Mouse (Mus musculus) spleen, postnatal 14 days (tissue): Measurements from ENCODE around the gene Nrp2.

Experiments
- DNase-seq, 2 experiments: peaks; one replicate each; pipeline ENCODE4 v3.0.0; 2021 to 2022; ENCODE audit warnings: low spot score in 2 of 2

The Nrp2 gene

GRCm38 (mm10) chr1:62723891-62724290 lies 20.8 kb downstream of the Nrp2 start:
- DNase-seq, result no peak

- no peak for DNase-seq
These were observed 21.5 kb downstream of the Nrp2 start for GRCm38 (mm10) chr1:62724461-62725021.

GRCm38 (mm10) chr1:62725032-62725678 lies 22.1 kb downstream of the Nrp2 start:
- DNase-seq, result no peak

- no peak for DNase-seq
These were observed 24.1 kb downstream of the Nrp2 start for GRCm38 (mm10) chr1:62727191-62727590.

GRCm38 (mm10) chr1:62728421-62728820 lies 25.3 kb downstream of the Nrp2 start:
- no peak for DNase-seq

- no peak for DNase-seq
These were observed 25.8 kb downstream of the Nrp2 start for GRCm38 (mm10) chr1:62728926-62729325.

GRCm38 (mm10) chr1:62729345-62730150 lies 26.5 kb downstream of the Nrp2 start:
- DNase-seq, result no peak

- DNase-seq, result no peak
These were observed 29.0 kb downstream of the Nrp2 start for GRCm38 (mm10) chr1:62732036-62732435.

- no peak for DNase-seq
These were observed 31.4 kb downstream of the Nrp2 start for GRCm38 (mm10) chr1:62734420-62734931.

- no peak for DNase-seq
These were observed 31.9 kb downstream of the Nrp2 start for GRCm38 (mm10) chr1:62734980-62735379.

GRCm38 (mm10) chr1:62735835-62736234 lies 32.8 kb downstream of the Nrp2 start:
- DNase-seq, result no peak

- no peak for DNase-seq
These were observed 33.4 kb downstream of the Nrp2 start for GRCm38 (mm10) chr1:62736455-62737012.

GRCm38 (mm10) chr1:62738165-62738564 lies 35.1 kb downstream of the Nrp2 start:
- DNase-seq, result no peak

- no peak for DNase-seq
These were observed 39.0 kb downstream of the Nrp2 start for GRCm38 (mm10) chr1:62742092-62742491.

- DNase-seq, result no peak
These were observed 40.1 kb downstream of the Nrp2 start for GRCm38 (mm10) chr1:62743064-62743694.

GRCm38 (mm10) chr1:62745889-62746288 lies 42.8 kb downstream of the Nrp2 start:
- DNase-seq, result no peak

- no peak for DNase-seq
These were observed 44.5 kb downstream of the Nrp2 start for GRCm38 (mm10) chr1:62747421-62748111.

- DNase-seq, result no peak
These were observed 45.3 kb downstream of the Nrp2 start for GRCm38 (mm10) chr1:62748361-62748760.

- no peak for DNase-seq
These were observed 46.6 kb downstream of the Nrp2 start for GRCm38 (mm10) chr1:62749716-62750115.

GRCm38 (mm10) chr1:62750408-62751008 lies 47.4 kb downstream of the Nrp2 start:
- no peak for DNase-seq
